Mouse (Mus musculus): ENCODE measurements at regions not wholly inside any gene's neighbourhood (a gene's known extent, or its start where the extent isn't known, plus 50 kb on each side); places are given as distances from the start of the nearest gene placed in this dataset.
"Not testable (repeated sequence)": the region's sequence is repeated elsewhere in the genome, so short reads cannot be mapped to it uniquely, and the experiment has no call there.

DNA sequence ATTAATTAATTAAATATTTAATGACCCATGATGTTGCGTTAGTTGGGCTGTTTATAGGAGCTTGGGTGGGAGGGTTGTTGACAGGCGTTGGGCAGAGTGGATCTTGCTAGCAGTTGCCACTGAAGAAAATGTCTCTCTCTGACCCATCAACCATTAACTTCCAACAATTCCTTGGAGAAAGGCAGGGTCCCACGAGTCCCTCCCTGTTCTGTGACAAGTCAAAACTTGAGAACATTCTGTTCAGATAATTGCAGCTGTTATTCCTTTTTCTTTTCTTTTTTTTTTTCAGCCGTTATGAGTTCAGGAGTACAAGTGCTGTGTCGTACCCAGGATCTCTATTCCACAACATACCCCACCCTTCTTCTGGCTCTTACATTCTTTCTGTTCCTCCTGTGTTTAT, 59.8 kb upstream of the Tnfrsf21 start:
- no peak for DNase-seq

- DNase-seq = no peak
Measured at GRCm38 (mm10) chr17:42954722-42955121, 61.6 kb upstream of the Tnfrsf21 start.

GRCm38 (mm10) chr17:42944453-42944852, 68.0 kb upstream of the Cd2ap start:
- no peak for DNase-seq

GRCm38 (mm10) chr17:42943272-42943696, 66.8 kb upstream of the Cd2ap start:
- DNase-seq = peak in 1 of 2 experiments; percentile 47

DNA sequence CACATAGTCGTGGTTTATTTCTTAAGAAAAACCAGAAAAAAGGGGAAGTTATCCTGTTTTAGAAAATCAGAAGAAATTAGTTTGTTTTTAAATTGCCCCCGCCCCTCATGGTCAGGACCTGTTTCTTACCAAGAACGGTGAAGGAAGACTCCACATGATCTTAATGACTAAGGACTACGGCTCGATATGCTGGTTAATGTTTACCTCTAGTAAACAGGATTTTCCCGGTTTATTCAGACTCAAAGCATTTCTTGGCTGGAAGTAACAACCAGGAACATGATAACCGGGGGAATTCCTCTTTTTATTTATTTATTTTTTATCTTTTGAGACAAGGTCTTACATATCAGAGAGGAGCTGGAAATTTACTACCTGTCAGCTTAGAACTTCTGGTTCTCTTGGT, 63.0 kb upstream of the Cd2ap start:
- no peak for DNase-seq

GRCm38 (mm10) chr17:42938579-42938978, 62.1 kb upstream of the Cd2ap start:
- DNase-seq = no peak

DNA sequence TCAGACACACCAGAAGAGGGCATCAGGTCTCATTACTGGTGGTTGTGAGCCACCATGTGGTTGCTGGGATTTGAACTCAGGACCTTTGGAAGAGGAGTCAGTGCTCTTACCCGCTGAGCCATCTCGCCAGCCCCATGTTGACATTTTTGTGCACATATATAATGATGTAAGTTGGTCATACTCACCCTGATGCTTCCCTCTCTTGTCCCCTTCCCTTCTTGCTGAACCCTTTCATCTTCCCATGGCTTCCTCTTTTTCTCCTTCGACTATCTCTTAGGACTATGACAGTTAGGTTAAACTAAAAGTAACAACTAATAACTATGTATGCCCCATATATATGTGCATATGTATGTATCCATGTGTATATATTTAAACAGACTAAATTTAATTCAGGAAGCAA, 61.0 kb upstream of the Cd2ap start:
- DNase-seq = not testable (repeated sequence)

GRCm38 (mm10) chr17:42934068-42934467, 57.6 kb upstream of the Cd2ap start:
- DNase-seq = no peak

DNA sequence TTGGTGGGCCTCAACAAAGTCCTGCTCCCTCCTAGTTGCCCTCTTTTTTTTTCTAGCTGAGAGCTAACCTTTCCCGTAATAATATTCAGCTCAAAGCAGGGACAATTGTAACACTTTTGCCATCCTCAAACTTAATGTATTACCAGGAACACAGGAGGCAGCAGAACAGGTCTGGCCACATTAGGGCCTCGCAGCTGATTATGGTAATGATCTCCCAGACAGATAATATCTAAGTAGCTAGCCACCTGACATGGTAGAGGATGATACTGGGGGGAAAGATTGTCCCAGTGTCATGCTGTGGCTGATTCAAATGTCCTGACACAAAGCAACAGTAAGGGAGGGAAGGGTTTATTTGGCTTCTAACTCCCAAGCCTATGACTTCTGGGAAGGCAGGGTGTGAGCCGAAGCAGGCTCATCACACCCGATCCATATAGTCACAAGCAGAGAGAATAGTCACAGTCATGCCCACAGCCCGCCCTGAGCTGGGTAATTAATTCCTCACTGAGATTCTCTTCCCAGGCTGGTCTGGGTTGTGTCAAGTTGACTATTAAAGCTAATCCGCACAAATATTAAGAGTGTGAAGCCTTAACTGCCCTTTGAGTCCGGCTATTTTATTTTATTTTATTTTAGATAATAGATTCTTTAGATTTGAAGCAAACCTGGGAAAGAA, 57.0 kb upstream of the Cd2ap start:
- DNase-seq = no peak

DNA sequence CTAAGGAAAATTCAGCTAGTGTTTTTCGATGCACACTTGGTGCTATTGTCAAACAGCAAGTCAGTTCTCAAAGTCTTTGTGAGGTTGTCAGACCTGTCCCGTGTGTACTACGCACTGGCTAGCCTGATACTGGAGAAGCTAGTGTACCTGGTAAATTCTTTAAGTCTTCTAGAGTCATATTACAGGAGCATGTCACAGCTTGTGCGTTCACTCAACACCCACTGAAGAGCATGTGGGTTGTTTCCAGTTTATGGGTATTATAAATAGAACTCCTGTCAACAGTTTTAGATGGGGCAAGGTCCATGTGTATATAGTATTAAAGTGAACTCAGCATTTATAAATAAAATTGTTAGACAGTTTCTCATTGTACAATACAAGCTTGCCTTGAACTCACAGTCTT, 50.9 kb upstream of the Cd2ap start:
- DNase-seq = no peak
